Mouse (Mus musculus) midbrain, embryonic 15.5 days (tissue): Measurements from ENCODE around the gene Khdc1b. TPM values are rescaled to one million over a fixed set of nuclear protein-coding genes. Genes with fewer than 3 reads are reported as not detected.

Source experiments
- ATAC-seq: fragments of 200-750 bp; cut with Nextera tagmentation; replicated peaks from 2 replicates; pipeline ENCODE4 v1.8.0; 2017; ENCODE audit warnings: moderate TSS enrichment
- H3K27ac ChIP-seq: fragments of 300-500 bp; sonication (generic); 2 replicates; pipeline ENCODE4 v1.5.1; 2015; ENCODE audit warnings: mild to moderate bottlenecking, inconsistent platforms
- H3K27me3 ChIP-seq: fragments of 300-500 bp; sonication (generic); replicated peaks from 2 replicates; pipeline ENCODE4 v1.6.1; 2015; ENCODE audit warnings: inconsistent platforms
- H3K36me3 ChIP-seq: fragments of 300-500 bp; sonication (generic); replicated peaks from 2 replicates; pipeline ENCODE4 v1.6.1; 2015; ENCODE audit warnings: inconsistent platforms
- H3K4me1 ChIP-seq: fragments of 300-500 bp; sonication (generic); 2 replicates; pipeline ENCODE4 v1.6.1; 2015; ENCODE audit warnings: inconsistent platforms
- H3K4me2 ChIP-seq: fragments of 300-500 bp; sonication (generic); 2 replicates; pipeline ENCODE4 v1.6.1; 2015; ENCODE audit warnings: inconsistent platforms, mild to moderate bottlenecking, moderate library complexity
- H3K4me3 ChIP-seq: fragments of 300-500 bp; sonication (generic); 2 replicates; pipeline ENCODE4 v1.5.1; 2015; ENCODE audit warnings: mild to moderate bottlenecking, inconsistent platforms
- H3K9ac ChIP-seq: fragments of 300-500 bp; sonication (generic); 2 replicates; pipeline ENCODE4 v1.6.1; 2015; ENCODE audit warnings: mild to moderate bottlenecking, inconsistent platforms
- H3K9me3 ChIP-seq: fragments of 300-500 bp; sonication (generic); 2 replicates; pipeline ENCODE4 v1.6.1; 2016; ENCODE audit warnings: inconsistent platforms
- WGBS: fragments of 180-500 bp; shearing (Covaris S2); methylation state at CpG from one replicate; pipeline ENCODE4 v1.1.7; 2015; ENCODE audit warnings: mixed read lengths; 5-methylcytosine and 5-hydroxymethylcytosine counted together
- polyA plus RNA-seq: library from polyadenylated mRNA; unstranded; fragments of >200 nt; fragmentation: Nextera tagmentation; extraction: Ambion mirVana; gene quantifications from 2 replicates; pipeline ENCODE4 v1.2.1, GENCODE M21; 2015

Khdc1b gene
- polyA plus RNA-seq, 1 experiment from 2014 or later, result 0.14 TPM

GRCm38 (mm10) chr1:21425654-21426053 is 42.3 kb downstream of the Khdc1b start:
- WGBS, result 93% methylated on average over 2 of the region's 2 CpGs
- no peak for ATAC-seq
- no peaks in the 10 kb centered on the region for H3K9me3 ChIP-seq

GRCm38 (mm10) chr1:21428079-21428478 is 44.7 kb downstream of the Khdc1b start:
- Histone ChIP-seq H3K4me2 (no peak overlapping the region), H3K27me3 (no peaks in the 10 kb centered on the region), H3K27ac (no peak overlapping the region), H3K4me3 (no peak overlapping the region), H3K36me3 (no peaks in the 10 kb centered on the region), H3K4me1 (no peaks in the 10 kb centered on the region), H3K9ac (no peak overlapping the region), H3K9me3 (no peaks in the 10 kb centered on the region)
- WGBS, result 62% methylated on average over 4 of the region's 4 CpGs
- ATAC-seq, result peak; percentile 65; the same call in 1 of the 2 replicates

More at GRCm38 (mm10) chr1:21425654-21426053, 42.3 kb downstream of the Khdc1b start:
- H3K27me3 ChIP-seq, result no peaks in the 10 kb centered on the region
- no peaks in the 10 kb centered on the region for H3K36me3 ChIP-seq
- H3K9ac ChIP-seq, result no peak overlapping the region
- no peak overlapping the region for H3K27ac ChIP-seq
- H3K4me1 ChIP-seq, result no peaks in the 10 kb centered on the region
- no peak overlapping the region for H3K4me2 ChIP-seq
- no peak overlapping the region for H3K4me3 ChIP-seq

- Histone ChIP-seq H3K9me3 (no peaks in the 10 kb centered on the region), H3K27ac (no peak overlapping the region), H3K27me3 (no peaks in the 10 kb centered on the region), H3K4me3 (no peak overlapping the region), H3K4me2 (no peak overlapping the region), H3K36me3 (no peaks in the 10 kb centered on the region), H3K4me1 (no peaks in the 10 kb centered on the region), H3K9ac (no peak overlapping the region)
- no peak for ATAC-seq
- WGBS, result 84% methylated on average over 3 of the region's 3 CpGs
Observed at GRCm38 (mm10) chr1:21431666-21432065, 48.3 kb downstream of the Khdc1b start.

- Histone ChIP-seq H3K27me3 (no peaks in the 10 kb centered on the region), H3K4me2 (no peak overlapping the region), H3K27ac (no peak overlapping the region), H3K9ac (no peak overlapping the region), H3K4me1 (no peaks in the 10 kb centered on the region), H3K36me3 (no peaks in the 10 kb centered on the region), H3K9me3 (no peaks in the 10 kb centered on the region), H3K4me3 (no peak overlapping the region)
- no peak for ATAC-seq
- WGBS, result 61% methylated on average over 3 of the region's 3 CpGs
Observed at GRCm38 (mm10) chr1:21434853-21435252, 51.5 kb downstream of the Khdc1b start.

Other genes with a start within 250 kb of the Khdc1b start
- 15.5 and 16.3 TPM in 2 replicates for gene Tmem14a, start 165.0 kb upstream of the Khdc1b start, polyA plus RNA-seq
- gene Gsta3, start 143.0 kb upstream of the Khdc1b start, polyA plus RNA-seq, result 0.25 and 0.33 TPM in 2 replicates
- gene Khdc1a, start 33.9 kb upstream of the Khdc1b start, polyA plus RNA-seq, result not detected in 2 replicates
- not detected in 2 replicates for gene Khdc1c, start 15.2 kb upstream of the Khdc1b start, polyA plus RNA-seq